Mouse (Mus musculus) CD4-positive, CD25-positive, alpha-beta regulatory T cell, adult 9 weeks (primary cell): ENCODE results near the gene Zfp433. TPM values are rescaled to one million over a fixed set of nuclear protein-coding genes. Genes with fewer than 3 reads are reported as not detected.

Experiments used
- polyA plus RNA-seq: library from polyadenylated mRNA; unstranded; fragments of 100-300 nt; shearing (Covaris generic); gene quantifications from one replicate; pipeline ENCODE4 v1.2.1, GENCODE M21; 2017

Zfp433 gene
- polyA plus RNA-seq, result 21.6 TPM

DNA sequence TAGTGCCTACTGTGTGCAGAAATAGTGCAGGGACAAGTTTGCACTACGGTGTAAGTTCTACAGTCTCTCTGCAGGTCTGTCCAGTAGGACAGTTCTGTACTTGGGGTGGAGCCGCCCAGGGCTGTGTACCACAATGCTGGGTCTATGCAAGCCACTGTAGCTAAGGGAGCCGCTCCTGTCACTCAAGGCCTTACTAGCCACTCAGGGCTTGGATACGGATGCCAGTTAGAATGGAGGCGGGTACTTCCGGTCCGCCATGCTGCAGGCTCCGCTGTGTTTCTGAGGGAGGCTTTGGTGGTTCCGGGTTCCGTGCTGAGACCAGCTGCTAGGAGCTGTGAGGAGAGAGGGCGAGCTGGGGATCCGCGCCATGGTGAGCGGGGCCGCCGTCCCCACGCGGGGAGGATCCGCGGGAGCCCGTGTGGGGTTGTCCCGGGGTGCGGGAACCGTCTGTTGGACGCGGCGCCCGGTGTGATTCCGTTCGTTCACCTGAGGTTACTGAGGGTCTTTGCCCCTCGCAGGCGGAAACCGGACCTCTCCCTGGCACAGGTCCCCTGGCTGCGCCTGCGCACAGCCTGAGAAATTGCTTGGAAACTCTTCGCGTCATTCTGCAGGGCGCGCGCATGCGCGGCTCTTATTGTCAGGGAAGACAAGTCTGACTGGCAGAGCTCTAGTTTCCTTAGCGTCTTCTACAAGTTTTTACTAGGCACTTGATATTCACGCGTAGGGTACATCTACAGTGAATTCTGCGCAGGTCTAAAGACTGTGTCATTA, at the start of gene Zfp433:
TSS of gene Zfp433 (plus strand) at position 295 of the 771 bp plus-strand sequence.

DNA sequence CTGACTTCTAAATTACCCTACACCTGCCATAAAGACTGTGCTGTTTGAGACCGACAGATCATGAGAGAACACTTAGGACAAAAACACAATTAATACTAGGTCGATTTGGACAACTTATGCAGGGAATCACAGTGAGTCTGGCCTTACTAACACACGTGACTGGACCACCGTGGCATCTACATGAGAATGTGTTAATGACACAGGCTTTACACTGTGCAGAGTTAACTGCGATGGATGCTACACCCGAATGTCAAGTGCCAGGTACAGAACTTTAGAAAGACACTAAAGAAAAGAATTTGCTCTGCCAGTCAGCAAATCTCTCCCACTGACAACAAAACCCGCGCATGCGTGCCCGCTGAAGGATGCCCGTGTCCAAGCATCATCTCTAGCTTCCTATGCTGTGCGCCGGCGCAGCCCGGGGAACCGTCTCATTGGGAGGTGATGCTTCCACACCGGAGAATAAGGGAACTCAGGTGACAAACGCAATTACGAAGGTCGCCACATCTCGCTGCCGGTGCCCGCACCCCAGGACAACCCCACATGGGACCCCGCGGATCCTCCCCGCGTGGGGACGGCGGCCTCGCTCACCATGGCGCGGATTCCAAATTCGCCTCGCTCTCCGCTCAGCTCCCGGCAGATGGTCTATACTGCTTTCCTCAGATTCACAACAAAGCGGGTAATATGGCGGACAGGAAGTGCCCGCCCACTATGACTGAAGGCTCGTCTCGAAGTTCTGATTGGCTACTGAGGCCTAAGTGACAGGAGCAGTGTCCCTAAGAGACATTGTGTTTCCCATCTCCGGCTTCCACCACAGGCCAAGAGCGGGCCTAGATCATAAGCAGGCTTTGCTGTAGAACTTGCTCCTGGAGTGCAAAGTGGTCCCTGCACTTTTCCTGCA, 66.1 kb downstream of the Zfp433 start, which contains the start of gene Gm3055:
TSS of gene Gm3055 (minus strand) at position 656 of the 898 bp plus-strand sequence.

Other genes with a start within 250 kb of the Zfp433 start
- 23.6 TPM for gene Nfic, start 249.2 kb upstream of the Zfp433 start, polyA plus RNA-seq
- 0.17 TPM for gene Celf5, start 222.1 kb upstream of the Zfp433 start, polyA plus RNA-seq
- gene Ncln, start 208.4 kb upstream of the Zfp433 start, polyA plus RNA-seq, result 133 TPM
- 96.9 TPM for gene S1pr4, start 204.7 kb upstream of the Zfp433 start, polyA plus RNA-seq
- 19.4 TPM for gene Gna15, start 180.6 kb upstream of the Zfp433 start, polyA plus RNA-seq
- 7.0 TPM for gene Gna11, start 159.6 kb upstream of the Zfp433 start, polyA plus RNA-seq
- 134 TPM for gene Aes, start 145.3 kb upstream of the Zfp433 start, polyA plus RNA-seq
- 1.6 TPM for gene Tle2, start 130.3 kb upstream of the Zfp433 start, polyA plus RNA-seq
- 2.3 TPM for gene Tle6, start 103.8 kb upstream of the Zfp433 start, polyA plus RNA-seq
- 3.6 TPM for gene BC025920, start 98.6 kb upstream of the Zfp433 start, polyA plus RNA-seq
- 25.2 TPM for gene Sirt6, start 77.0 kb upstream of the Zfp433 start, polyA plus RNA-seq
- gene Ankrd24, start 76.3 kb upstream of the Zfp433 start, polyA plus RNA-seq, result 0.88 TPM
- 9.6 TPM for gene Gm10778, start 55.8 kb upstream of the Zfp433 start, polyA plus RNA-seq
- gene Gm3055, start 66.3 kb downstream of the Zfp433 start, polyA plus RNA-seq, result 6.3 TPM
- 6.8 TPM for gene Gm4767, start 107.4 kb downstream of the Zfp433 start, polyA plus RNA-seq
- 15.3 TPM for gene Gm32687, start 159.1 kb downstream of the Zfp433 start, polyA plus RNA-seq
- 7.6 TPM for gene Zfp781, start 225.7 kb downstream of the Zfp433 start, polyA plus RNA-seq